Mouse (Mus musculus): ENCODE measurements around the gene Stard5.

The Stard5 gene

GRCm38 (mm10) chr7:83633856-83634255 lies 2.1 kb downstream of the Stard5 start:
- DNase-seq (ENCODE audit: low spot score in 2 of 2), result no peak

- no peak for DNase-seq (ENCODE audit: low spot score in 2 of 2)
Observed at GRCm38 (mm10) chr7:83635726-83636125, 4.0 kb downstream of the Stard5 start.

GRCm38 (mm10) chr7:83636425-83636824 lies 4.7 kb downstream of the Stard5 start:
- no peak for DNase-seq (ENCODE audit: low spot score in 2 of 2)

GRCm38 (mm10) chr7:83637781-83638583 lies 6.2 kb downstream of the Stard5 start:
- no peak for DNase-seq (ENCODE audit: low spot score in 2 of 2)

GRCm38 (mm10) chr7:83639084-83639483 lies 7.3 kb downstream of the Stard5 start:
- no peak for DNase-seq (ENCODE audit: low spot score in 2 of 2)

GRCm38 (mm10) chr7:83640581-83640980 lies 8.8 kb downstream of the Stard5 start:
- DNase-seq (ENCODE audit: low spot score in 2 of 2), result no peak

GRCm38 (mm10) chr7:83641163-83641562 lies 9.4 kb downstream of the Stard5 start:
- DNase-seq (ENCODE audit: low spot score in 2 of 2), result no peak

- no peak for DNase-seq (ENCODE audit: low spot score in 2 of 2)
Observed at GRCm38 (mm10) chr7:83643581-83643980, 11.8 kb downstream of the Stard5 start.

- DNase-seq (ENCODE audit: low spot score in 2 of 2), result no peak
Observed at GRCm38 (mm10) chr7:83644761-83645160, 13.0 kb downstream of the Stard5 start.

GRCm38 (mm10) chr7:83645476-83645875 lies 13.7 kb downstream of the Stard5 start:
- no peak for DNase-seq (ENCODE audit: low spot score in 2 of 2)

GRCm38 (mm10) chr7:83648807-83649206 lies 17.0 kb downstream of the Stard5 start:
- peak in 1 of 2 experiments; percentile 42 for DNase-seq (ENCODE audit: low spot score in 2 of 2)

GRCm38 (mm10) chr7:83650638-83651037 lies 18.9 kb downstream of the Stard5 start:
- DNase-seq (ENCODE audit: low spot score in 2 of 2), result no peak

- DNase-seq (ENCODE audit: low spot score in 2 of 2), result no peak
Observed at GRCm38 (mm10) chr7:83652498-83652897, 20.7 kb downstream of the Stard5 start.

- DNase-seq (ENCODE audit: low spot score in 2 of 2), result no peak
Observed at GRCm38 (mm10) chr7:83653605-83654051, 21.9 kb downstream of the Stard5 start.

GRCm38 (mm10) chr7:83654196-83654595 lies 22.4 kb downstream of the Stard5 start:
- no peak for DNase-seq (ENCODE audit: low spot score in 2 of 2)

GRCm38 (mm10) chr7:83654938-83655630 lies 23.3 kb downstream of the Stard5 start:
- DNase-seq (ENCODE audit: low spot score in 2 of 2), result no peak

- DNase-seq (ENCODE audit: low spot score in 2 of 2), result no peak
Observed at GRCm38 (mm10) chr7:83658716-83659115, 27.0 kb downstream of the Stard5 start.

GRCm38 (mm10) chr7:83659159-83660065 lies 27.7 kb downstream of the Stard5 start:
- no peak for DNase-seq (ENCODE audit: low spot score in 2 of 2)

GRCm38 (mm10) chr7:83660273-83660691 lies 28.5 kb downstream of the Stard5 start:
- no peak for DNase-seq (ENCODE audit: low spot score in 2 of 2)

- DNase-seq (ENCODE audit: low spot score in 2 of 2), result no peak
Observed at GRCm38 (mm10) chr7:83661031-83661430, 29.3 kb downstream of the Stard5 start.

- no peak for DNase-seq (ENCODE audit: low spot score in 2 of 2)
Observed at GRCm38 (mm10) chr7:83661763-83662162, 30.0 kb downstream of the Stard5 start.
